11 mouse cellular contexts compared by ENCODE assay signal in the genomic region with DNA sequence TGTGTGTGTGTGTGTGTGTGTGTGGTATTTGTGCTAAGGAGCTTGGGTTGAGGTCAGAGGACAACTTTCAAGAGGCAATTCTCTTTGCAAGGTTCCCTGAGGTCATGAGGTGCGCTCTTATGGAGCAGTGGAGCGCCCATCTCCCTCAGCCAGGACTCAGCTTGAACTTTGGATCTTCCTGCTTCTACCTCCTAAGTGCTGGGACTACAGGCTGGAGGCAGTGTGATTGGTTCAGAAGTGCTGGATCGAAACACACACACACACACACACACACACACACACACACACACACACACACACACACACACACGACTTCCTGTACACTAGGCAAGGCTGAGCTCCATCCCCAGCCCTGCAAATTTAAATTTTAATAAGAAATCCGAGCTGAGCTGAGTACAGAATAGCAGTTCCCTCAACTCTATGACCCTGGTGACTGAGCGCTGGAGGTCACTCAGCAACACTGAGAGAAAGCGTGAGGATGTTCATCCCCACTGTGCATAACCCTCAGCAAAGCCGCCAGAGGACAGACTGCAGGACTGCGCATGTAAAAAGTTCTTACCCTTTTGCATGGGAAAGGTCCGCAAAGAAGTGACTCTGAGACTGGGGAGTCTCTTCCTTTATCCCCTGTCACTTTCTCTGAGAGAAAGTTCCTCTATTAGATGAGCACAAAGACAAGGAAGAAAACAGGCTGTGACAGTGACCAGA. TPM values are rescaled to one million over a fixed set of nuclear protein-coding genes. Genes with fewer than 3 reads are reported as not detected.
DNase-seq lines count a peak whose midpoint lies in the region; ATAC-seq and TF ChIP-seq lines count a peak whose summit lies in the region.
"Had no signal": no experiment of that assay in that cellular context is flagged by ENCODE, and none has a peak within 500 bp of the region (broad histone marks: within the 10 kb centered on the region; RNA-seq: fewer than 3 reads in every experiment).

No protein-coding gene starts in this region.

- no peak for TF ChIP-seq POLR2A in cortical plate, adult 2 months (IDR thresholded peaks at IDR 0.05; ENCODE audit: extremely low read depth, insufficient read depth, low read length)

- peaks cover 67% of the 10 kb centered on the region for H3K4me1 ChIP-seq in heart, embryonic 12.5 days (replicated peaks)
- H3K4me1 ChIP-seq in cortical plate, adult 2 months (ENCODE audit: control insufficient read depth, insufficient read depth, low read length): peaks cover 2% of the 10 kb centered on the region; the same call in 1 of the 2 replicates
- peaks cover 26% of the 10 kb centered on the region for H3K4me1 ChIP-seq in liver, embryonic 11.5 days (replicated peaks; ENCODE audit: control insufficient read depth, insufficient read depth, low read length)
- peaks cover 18% of the 10 kb centered on the region; the same call in 1 of the 2 replicates for H3K4me1 ChIP-seq in forebrain, embryonic 11.5 days (replicated peaks; ENCODE audit: control insufficient read depth, insufficient read depth, low read length)

- peak overlapping the region; percentile 25; the same call in 1 of the 2 replicates for H3K4me2 ChIP-seq in heart, embryonic 12.5 days
- H3K4me2 ChIP-seq in liver, embryonic 11.5 days: no peak overlapping the region
- no peak overlapping the region for H3K4me2 ChIP-seq in forebrain, embryonic 11.5 days (ENCODE audit: low read depth, low read length, severe bottlenecking)

- H3K4me3 ChIP-seq in heart, embryonic 12.5 days: no peak overlapping the region
- H3K4me3 ChIP-seq in cortical plate, adult 2 months (ENCODE audit: insufficient read depth, low read length): no peak overlapping the region
- no peak overlapping the region for H3K4me3 ChIP-seq in liver, embryonic 11.5 days (ENCODE audit: low read depth, low read length)
- H3K4me3 ChIP-seq in forebrain, embryonic 11.5 days (ENCODE audit: low read depth, low read length): no peak overlapping the region

- H3K27ac ChIP-seq in heart, embryonic 12.5 days (ENCODE audit: poor library complexity, severe bottlenecking): no peak overlapping the region
- peak overlapping the region; percentile 42; the same call in 1 of the 2 replicates for H3K27ac ChIP-seq in cortical plate, adult 2 months (ENCODE audit: insufficient read depth, low read length)
- H3K27ac ChIP-seq in liver, embryonic 11.5 days (ENCODE audit: low read depth, low read length): peak overlapping the region; percentile 41; the same call in 1 of the 2 replicates
- H3K27ac ChIP-seq in forebrain, embryonic 11.5 days (ENCODE audit: low read depth, low read length): no peak overlapping the region

- WGBS in heart, embryonic 12.5 days: 64% methylated on average over 10 of the region's 10 CpGs
- 59% methylated on average over 10 of the region's 10 CpGs for WGBS in liver, embryonic 11.5 days
- WGBS in forebrain, embryonic 11.5 days: 56% methylated on average over 10 of the region's 10 CpGs

- H3K36me3 ChIP-seq in heart, embryonic 12.5 days: no peaks in the 10 kb centered on the region
- no peaks in the 10 kb centered on the region; the same call in 1 of the 2 replicates for H3K36me3 ChIP-seq in liver, embryonic 11.5 days (ENCODE audit: control insufficient read depth, insufficient read depth, low read length)
- no peaks in the 10 kb centered on the region for H3K36me3 ChIP-seq in forebrain, embryonic 11.5 days (ENCODE audit: control insufficient read depth, insufficient read depth, low read length)

- DNase-seq in heart, postnatal 36 days: no peak
- peak; percentile 69 to 76 for DNase-seq in kidney, adult 8-10 months
- DNase-seq in liver, embryonic 11.5 days (ENCODE audit: low spot score): no peak
- no peak for DNase-seq in left cerebral cortex, adult 11 months (ENCODE audit: low spot score)
- no peak for DNase-seq in right cerebral cortex, postnatal 4 days
- no peak for DNase-seq in forebrain, embryonic 11.5 days (ENCODE audit: low spot score)
- DNase-seq: adrenal gland, adult 2 months; cerebellum, postnatal 25 days had no signal

- TF ChIP-seq CTCF in cortical plate, adult 2 months (IDR thresholded peaks at IDR 0.05; ENCODE audit: extremely low read depth, insufficient read depth, low read length): no peak

- no peak for ATAC-seq in heart, embryonic 12.5 days (ENCODE audit: insufficient number of reproducible peaks, low FRiP score)
- ATAC-seq in liver, embryonic 11.5 days (replicated peaks; ENCODE audit: low FRiP score): no peak
- no peak for ATAC-seq in forebrain, embryonic 11.5 days (replicated peaks; ENCODE audit: low FRiP score)
- ATAC-seq: hindbrain, embryonic 16.5 days had no signal

- no peaks in the 10 kb centered on the region for H3K27me3 ChIP-seq in heart, embryonic 12.5 days (replicated peaks)
- no peaks in the 10 kb centered on the region for H3K27me3 ChIP-seq in liver, embryonic 11.5 days (replicated peaks; ENCODE audit: control insufficient read depth, insufficient read depth, low read length)
- no peaks in the 10 kb centered on the region; the same call in 1 of the 2 replicates for H3K27me3 ChIP-seq in forebrain, embryonic 11.5 days (ENCODE audit: control insufficient read depth, insufficient read depth, low read length)

- H3K9me3 ChIP-seq in heart, embryonic 12.5 days (replicated peaks): no peaks in the 10 kb centered on the region
- H3K9me3 ChIP-seq in liver, embryonic 11.5 days (ENCODE audit: control insufficient read depth, low read length): no peaks in the 10 kb centered on the region
- H3K9me3 ChIP-seq in forebrain, embryonic 11.5 days (ENCODE audit: control insufficient read depth, low read length): no peaks in the 10 kb centered on the region

- H3K9ac ChIP-seq in heart, embryonic 12.5 days: peak overlapping the region; percentile 41
- H3K9ac ChIP-seq in liver, embryonic 11.5 days (ENCODE audit: low read depth, low read length): no peak overlapping the region
- H3K9ac ChIP-seq in forebrain, embryonic 11.5 days (ENCODE audit: low read length): no peak overlapping the region

- intact Hi-C loops in heart, postnatal 36 days (cut with DNase I): loop anchor here (5.0 kb wide), 1 partner anchor 37 kb away; no protein-coding TSS in a partner anchor

RNA-seq across cellular contexts. Expression of a gene that starts 6.4 kb away (rescaled TPM):
- polyA plus RNA-seq in heart, embryonic 12.5 days (2016; fragmentation: Nextera tagmentation; extraction: Ambion mirVana): 42.5 and 44.8 TPM in 2 replicates
- total RNA-seq in heart, postnatal 36 days (2021): 10 to 100 TPM; 36.7 to 43.6 TPM
- polyA plus RNA-seq in cortical plate, adult 2 months (2012; rRNA removed): 21.3 and 25.9 TPM in 2 replicates
- polyA plus RNA-seq in liver, embryonic 11.5 days (2014; fragmentation: Nextera tagmentation; extraction: Ambion mirVana): 19.5 and 20.6 TPM in 2 replicates
- 19.1 TPM in 2 replicates for polyA plus RNA-seq in forebrain, embryonic 11.5 days (2014; fragmentation: Nextera tagmentation; extraction: Ambion mirVana)

Comparison
In these comparisons a context has a peak if more than half of its experiments do, and no peak if none do; other contexts are left out.
1. H3K27ac ChIP-seq: peak in cortical plate, adult 2 months (single experiment) and liver, embryonic 11.5 days (single experiment); none in heart, embryonic 12.5 days (single experiment) and forebrain, embryonic 11.5 days (single experiment).
2. DNase-seq: peak in kidney, adult 8-10 months (2 of 2); none in heart, postnatal 36 days (0 of 2), liver, embryonic 11.5 days (single experiment), left cerebral cortex, adult 11 months (single experiment), right cerebral cortex, postnatal 4 days (single experiment) and forebrain, embryonic 11.5 days (single experiment).